Mouse (Mus musculus) liver, postnatal 0 days (tissue): Measurements from ENCODE around the gene Zfyve16.

Experiments
- CTCF ChIP-seq: sonication (generic); IDR thresholded peaks from 2 replicates; pipeline ENCODE4 v1.5.1; 2016; ENCODE audit warnings: antibody characterized with exemption, low read depth
- EP300 ChIP-seq: IDR thresholded peaks from 2 replicates; pipeline ENCODE4 v1.6.1; 2016; ENCODE audit warnings: antibody characterized with exemption, low read depth, mild to moderate bottlenecking

DNA sequence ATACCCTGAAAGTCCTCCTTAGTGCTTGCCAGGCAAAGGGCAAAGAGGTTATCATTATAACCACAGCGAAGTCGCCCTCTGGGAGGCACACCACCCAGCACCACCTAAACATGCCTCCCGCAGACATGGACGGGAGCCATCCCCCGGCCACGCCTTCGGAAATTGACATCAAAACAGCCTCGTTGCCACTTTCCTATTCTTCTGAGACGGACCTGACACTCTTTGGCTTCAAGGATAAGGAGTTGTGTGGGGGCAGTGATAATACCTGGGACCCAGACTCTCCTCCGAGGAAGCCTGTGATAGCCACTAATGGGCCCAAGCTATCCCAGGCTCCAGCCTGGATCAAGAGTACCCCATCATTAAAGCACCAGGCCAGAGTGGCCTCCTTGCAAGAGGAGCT is 92.0 kb downstream of the Zfyve16 start:
- TF ChIP-seq EP300 (no peak), CTCF (no peak)
